Mouse (Mus musculus): ENCODE results near the gene Capn5.
"Not testable (repeated sequence)": the region's sequence is repeated elsewhere in the genome, so short reads cannot be mapped to it uniquely, and the experiment has no call there.

Capn5 gene

DNA sequence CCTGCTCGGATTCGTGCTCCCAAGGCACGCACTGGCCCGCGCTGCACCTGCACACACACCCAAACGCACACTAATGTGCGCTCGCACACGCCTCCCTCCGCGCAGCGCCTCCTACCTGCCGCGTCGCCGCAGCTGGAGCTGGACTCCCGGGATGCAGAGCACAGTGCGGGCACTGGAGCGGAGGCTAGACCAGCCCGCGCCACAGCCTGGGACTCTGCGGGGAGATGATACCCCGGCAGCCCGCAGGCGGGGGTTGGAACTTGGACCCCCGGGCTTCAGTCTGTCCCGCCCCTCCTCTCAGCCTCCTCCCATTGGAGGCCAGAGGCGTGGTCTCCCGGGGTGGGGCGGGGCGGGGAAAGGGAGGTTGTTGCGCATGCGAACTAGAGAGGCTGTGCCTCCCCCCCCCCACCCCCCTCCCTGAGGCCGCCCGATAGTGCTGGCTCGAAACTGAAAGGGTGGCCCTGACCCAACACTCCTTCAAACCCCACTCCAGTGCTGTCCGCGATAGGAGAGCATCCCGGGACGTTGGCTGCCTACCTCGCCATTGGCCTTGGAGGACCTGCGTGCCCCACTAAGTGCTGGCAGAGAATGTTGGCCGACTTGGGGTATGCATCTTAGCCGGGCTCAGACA is at the start of gene Capn5:
Capn5 (minus strand) TSS at position 346 of the 631 bp plus-strand sequence.
- DNase-seq (ENCODE audit: low read depth, low spot score), result peak; percentile 92

GRCm38 (mm10) chr7:98223796-98224195 is 45.7 kb upstream of the Capn5 start:
- no peak for DNase-seq (ENCODE audit: low read depth, low spot score)

DNA sequence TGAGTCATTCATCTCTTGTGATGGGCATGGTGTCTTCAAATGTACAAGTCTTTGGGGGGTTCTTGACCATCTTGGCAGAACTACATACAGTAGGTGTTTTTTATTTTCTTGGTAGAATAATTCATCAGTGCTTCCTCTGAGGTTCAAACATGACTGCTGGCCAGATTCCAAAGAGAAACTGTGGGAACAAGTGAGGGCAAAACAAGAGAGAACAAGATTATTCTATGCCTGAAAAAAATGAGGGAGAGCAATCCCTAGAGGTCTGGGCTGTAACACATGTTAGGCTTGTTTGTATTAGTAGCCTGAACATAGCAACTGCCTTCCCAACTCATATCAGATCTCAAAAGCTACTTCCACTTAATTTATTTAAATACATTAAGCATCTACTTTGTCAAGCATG is 38.6 kb upstream of the Capn5 start:
- no peak for DNase-seq (ENCODE audit: low read depth, low spot score)

GRCm38 (mm10) chr7:98202946-98203345 is 24.9 kb upstream of the Capn5 start:
- DNase-seq (ENCODE audit: low read depth, low spot score), result no peak

DNA sequence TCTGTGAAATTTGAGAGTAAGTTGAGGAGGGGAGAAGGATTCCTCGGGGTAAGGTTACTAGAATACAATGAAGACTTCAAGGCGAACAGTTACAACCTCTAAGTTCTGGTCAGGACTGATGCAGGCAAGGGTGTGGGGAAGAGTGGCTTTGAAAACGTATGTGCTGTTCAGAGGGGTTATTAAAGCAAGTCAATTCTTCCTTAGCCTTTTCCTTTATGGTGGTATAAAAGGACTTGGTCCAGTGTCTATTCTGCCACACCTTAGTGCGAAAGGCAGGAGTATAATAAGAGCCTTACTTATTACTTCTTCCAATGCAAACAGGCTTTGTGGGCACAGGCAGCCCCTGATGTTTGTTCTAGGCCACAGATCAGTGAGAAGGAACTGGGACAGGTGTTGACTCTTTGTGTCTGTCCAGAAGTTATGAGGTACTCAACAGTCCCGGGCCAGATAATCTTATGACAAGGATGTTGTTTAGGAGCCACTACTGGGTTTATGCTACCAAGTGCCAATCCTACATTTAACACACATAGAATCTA is 23.5 kb upstream of the Capn5 start:
- no peak for DNase-seq (ENCODE audit: low read depth, low spot score)

DNA sequence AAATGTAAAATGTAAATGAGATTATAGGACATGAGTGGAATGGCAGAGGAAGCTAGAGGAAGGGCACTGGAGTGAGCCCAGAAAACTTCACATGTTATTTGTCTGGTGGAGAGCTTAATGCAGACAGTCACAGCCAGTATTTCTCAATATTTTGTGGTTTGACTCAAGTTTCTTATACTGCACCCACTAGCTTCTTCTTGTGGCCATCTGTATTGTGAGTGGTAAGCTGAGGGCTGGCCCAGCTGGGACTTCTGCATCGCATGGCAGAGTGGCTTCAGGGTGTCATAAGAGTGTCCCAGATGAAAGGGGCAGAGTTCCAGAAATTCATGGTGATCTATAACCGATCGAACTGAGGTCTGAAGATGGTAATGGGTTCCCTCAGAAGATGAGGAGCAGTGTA is 22.3 kb upstream of the Capn5 start:
- no peak for DNase-seq (ENCODE audit: low read depth, low spot score)

DNA sequence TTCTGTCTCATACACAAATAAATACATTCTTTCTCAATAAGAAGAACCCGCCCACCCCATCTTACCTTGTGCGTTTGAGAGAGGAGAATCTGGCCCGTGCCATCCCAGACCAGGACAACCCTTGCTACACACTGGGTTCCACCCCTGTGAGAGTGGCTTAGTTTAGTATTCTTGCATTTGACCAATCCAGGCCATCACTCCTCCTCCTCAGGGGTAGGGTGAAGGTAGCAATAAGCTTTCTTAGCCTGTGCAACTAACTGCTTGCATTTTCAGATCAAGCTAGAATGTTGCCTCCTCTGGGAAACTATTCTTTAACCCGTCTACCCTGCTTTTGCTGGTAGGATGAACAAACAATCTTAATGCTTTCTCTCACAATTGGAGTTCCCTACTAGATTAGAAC is 21.3 kb upstream of the Capn5 start, which contains the start of gene B3gnt6:
B3gnt6 (minus strand) TSS at position 101 of the 400 bp plus-strand sequence.
- no peak for DNase-seq (ENCODE audit: low read depth, low spot score)

- DNase-seq (ENCODE audit: low read depth, low spot score), result no peak
Observed at GRCm38 (mm10) chr7:98195151-98195801, 17.2 kb upstream of the Capn5 start.

DNA sequence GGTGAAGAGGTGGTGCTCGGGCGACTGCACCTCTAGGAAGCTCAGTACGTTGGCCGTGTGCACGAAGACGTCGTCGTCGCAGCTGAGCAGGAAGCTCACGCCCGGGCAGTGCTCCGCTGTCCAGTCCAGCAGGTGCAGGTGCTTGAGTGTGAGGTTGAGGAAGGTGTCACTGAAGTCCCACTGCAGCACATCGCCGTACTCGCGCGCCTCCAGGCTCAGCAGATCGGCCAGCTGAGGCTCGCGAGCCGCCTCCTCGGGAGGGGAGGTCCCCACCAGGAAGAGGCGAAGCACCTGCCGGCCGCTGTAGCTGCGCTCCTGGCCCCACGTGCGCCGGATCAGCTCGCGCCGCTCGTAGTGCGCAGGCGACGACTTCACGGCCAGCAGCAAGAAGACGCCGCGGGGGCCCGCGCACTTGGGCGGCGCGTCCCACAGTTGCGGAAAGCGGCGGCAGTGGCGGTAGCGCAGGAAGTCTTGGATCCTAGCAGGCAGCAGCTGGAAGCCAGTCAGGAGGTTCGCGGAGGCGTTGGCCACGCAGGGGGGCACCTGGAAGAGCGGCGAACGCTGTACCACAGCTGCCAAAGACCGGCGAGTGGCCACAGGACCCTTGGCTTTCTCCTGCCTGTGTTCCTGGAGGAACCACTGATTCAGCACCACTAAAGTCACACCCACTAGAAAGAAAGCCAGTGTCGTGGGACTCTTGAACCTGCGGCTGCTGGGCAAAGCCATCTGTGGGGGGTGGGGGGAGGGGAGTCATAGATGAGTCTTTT is 16.1 kb upstream of the Capn5 start:
- no peak for DNase-seq (ENCODE audit: low read depth, low spot score)

- no peak for DNase-seq (ENCODE audit: low read depth, low spot score)
Observed at GRCm38 (mm10) chr7:98193515-98194025, 15.5 kb upstream of the Capn5 start.

DNA sequence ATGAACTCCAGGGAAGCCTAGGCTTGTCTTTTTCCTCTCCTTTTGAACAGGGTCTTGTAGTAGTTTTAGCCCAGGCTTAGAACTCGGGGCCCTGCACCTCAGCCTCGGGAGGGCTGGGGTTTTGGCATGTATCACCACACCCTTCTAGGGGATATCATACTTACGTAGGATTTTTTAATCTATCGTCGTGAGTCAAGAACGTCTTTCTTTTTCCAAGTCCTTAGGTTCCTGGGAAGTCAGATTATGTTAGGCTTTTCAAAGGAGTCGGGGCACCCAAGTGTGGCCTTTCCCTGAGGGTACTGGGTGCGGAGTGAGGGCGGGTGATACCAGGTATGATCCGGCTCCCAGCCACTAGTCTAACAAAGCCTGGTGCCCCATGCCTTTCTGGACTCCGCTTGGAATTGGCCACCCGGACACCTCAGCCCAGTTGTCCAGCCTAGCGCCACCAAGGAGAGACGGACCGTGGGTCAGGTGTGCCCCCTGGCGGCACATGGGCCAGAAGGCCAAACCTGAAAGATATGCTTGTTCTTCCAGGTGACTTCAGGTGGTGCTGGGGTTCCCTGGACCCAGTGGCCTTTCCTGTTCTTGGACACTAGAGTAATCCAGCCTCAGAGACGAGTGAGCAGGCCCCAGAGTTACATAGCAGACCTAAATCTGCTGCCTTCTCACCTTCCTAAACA is 13.6 kb upstream of the Capn5 start:
- no peak for DNase-seq (ENCODE audit: low read depth, low spot score)

DNA sequence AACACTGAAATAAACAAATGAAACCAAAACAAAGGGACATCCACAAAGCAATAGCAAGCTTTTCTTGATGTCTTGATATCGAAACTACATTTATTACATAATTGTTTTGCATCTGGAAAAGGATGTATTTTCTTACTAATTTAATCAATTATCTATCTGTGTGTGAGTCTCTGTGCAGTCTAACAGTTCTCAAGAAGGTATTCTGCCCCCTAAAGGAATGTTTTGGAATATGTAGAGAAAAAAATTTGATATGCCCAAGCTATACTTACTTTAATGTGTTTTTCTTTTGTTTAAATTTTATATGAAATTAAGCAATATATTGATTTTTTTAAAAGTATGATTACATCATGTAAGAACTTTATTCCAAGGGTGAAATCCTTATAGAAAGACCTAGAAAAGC is 12.5 kb upstream of the Capn5 start:
- no peak for DNase-seq (ENCODE audit: low read depth, low spot score)

GRCm38 (mm10) chr7:98189745-98190144 is 11.7 kb upstream of the Capn5 start:
- no peak for DNase-seq (ENCODE audit: low read depth, low spot score)

- DNase-seq (ENCODE audit: low read depth, low spot score), result no peak
Observed at GRCm38 (mm10) chr7:98188680-98189079, 10.6 kb upstream of the Capn5 start.

- DNase-seq (ENCODE audit: low read depth, low spot score), result no peak
Observed at GRCm38 (mm10) chr7:98188238-98188637, 10.2 kb upstream of the Capn5 start.

GRCm38 (mm10) chr7:98187332-98187731 is 9.3 kb upstream of the Capn5 start:
- DNase-seq (ENCODE audit: low read depth, low spot score), result not testable (repeated sequence)

GRCm38 (mm10) chr7:98186637-98187036 is 8.6 kb upstream of the Capn5 start:
- no peak for DNase-seq (ENCODE audit: low read depth, low spot score)

GRCm38 (mm10) chr7:98185326-98185725 is 7.3 kb upstream of the Capn5 start:
- no peak for DNase-seq (ENCODE audit: low read depth, low spot score)

DNA sequence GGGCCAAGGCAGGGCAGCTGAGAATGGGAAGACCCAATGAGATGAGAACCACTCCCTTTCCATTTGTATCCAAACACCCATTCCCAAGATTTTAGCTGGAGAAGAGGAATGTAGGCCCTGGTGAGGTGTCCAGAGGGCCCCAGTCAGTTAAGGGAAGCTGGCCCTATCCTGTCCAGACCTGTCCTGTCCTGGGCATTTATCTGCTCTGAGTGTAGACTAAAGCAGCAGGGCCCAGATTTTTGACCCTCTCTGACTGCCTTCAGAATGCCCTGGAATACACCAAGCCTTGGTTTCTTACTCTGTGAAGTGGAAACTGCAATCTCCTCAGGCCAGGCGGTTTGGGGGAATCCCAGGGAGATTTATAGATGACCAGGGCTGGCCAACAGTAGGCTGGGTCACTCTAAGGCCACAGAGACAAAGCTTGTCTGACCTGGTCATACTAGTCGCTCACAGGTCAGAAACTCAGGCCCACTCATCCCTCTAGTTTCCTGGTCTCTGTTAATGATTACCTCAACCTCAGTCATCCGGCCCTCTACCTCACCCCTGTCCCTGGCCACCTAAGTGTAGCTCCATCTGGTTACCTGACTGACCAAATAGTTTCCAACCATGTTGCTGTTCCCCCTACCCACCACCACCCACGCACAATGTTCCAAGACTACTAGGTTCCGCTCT is 622 bp upstream of the Capn5 start:
- DNase-seq (ENCODE audit: low read depth, low spot score), result no peak

- no peak for DNase-seq (ENCODE audit: low read depth, low spot score)
Observed at GRCm38 (mm10) chr7:98177566-98177928, 527 bp downstream of the Capn5 start.

DNA sequence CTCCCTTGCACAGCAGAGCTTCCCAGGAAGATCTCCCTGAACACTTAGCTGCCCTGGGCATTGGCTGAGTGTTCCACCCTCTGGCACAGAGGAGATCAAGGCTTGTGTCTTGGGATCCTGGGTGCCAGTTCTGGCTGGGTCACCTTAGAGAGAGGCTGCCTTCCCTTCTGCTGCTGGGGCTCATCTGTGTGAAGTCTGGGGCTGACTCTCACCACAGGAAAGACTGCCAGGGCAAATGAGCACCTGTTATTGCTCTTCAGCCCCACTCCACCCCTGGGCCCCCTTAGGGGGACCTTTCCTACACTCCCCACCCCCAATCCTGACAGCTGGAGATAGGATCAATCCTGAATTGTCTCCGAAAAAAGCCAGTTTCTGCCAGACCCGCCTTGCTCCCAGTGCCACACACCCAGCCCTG is 996 bp downstream of the Capn5 start:
- DNase-seq (ENCODE audit: low read depth, low spot score), result no peak
